Mouse (Mus musculus): ENCODE measurements around the gene Usp34.
"Not testable (repeated sequence)": the region's sequence is repeated elsewhere in the genome, so short reads cannot be mapped to it uniquely, and the experiment has no call there.

The Usp34 gene

DNA sequence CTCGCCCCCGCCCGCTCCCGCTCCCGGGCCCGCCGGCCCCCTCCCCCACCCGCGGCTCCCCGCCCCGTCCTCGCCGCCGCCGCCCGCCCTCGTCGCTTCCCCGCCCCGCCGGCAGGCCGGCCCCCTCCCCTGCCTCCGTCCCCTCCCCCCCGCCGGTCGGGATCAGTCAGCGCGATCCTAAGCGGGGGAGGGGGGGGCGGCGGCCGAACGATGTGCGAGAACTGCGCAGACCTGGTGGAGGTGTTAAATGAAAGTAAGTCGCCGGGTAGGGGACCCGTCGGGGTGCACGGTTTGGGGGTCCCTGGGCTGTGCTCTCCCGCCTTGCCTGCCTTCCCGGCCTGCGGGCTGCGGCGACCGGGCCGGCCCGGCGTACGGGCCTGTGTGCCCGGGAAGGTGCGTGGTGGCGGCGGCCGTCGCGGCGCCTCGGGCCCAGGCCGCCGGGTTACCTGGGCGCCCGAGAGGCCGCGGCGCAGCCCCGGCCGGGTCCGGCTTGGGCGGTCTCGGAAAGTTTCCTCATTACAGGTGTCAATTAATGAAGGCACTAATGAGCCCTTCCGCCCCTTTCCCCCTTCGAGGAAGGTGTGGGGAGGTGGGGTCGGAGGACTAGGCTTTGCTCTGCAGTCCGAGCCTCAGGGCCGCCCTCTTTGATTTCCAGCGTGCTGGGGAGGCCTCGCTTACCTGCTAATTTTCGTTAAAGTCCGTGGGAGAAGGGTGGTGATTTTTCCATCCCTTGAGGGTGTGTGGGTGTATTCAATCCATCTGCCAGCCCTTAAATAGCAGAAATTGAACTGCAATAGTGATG, at the start of gene Usp34:
Gene Usp34, plus strand, starts transcription at position 132 of the 802 bp plus-strand sequence.
- DNase-seq = peak; percentile 40

DNA sequence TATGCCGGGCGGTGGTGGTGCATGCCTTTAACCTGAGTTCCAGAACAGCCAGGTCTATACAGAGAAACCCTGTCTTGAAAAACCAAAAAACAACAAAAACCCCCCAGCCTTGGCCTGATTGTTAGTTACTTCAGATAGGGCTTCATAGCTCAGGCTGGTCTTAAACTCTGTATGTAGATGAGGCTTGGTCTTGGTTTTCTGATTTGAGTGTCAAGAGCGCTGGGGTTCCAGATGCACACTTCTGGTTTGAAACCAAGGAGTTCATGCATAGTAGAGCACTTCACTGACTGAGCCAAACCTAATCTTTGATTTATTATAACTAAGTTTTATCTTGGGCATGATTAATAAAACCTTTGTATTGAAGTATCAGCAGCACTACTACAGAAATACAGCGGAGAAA, 47.6 kb upstream of the Usp34 start:
- no peak for DNase-seq

DNA sequence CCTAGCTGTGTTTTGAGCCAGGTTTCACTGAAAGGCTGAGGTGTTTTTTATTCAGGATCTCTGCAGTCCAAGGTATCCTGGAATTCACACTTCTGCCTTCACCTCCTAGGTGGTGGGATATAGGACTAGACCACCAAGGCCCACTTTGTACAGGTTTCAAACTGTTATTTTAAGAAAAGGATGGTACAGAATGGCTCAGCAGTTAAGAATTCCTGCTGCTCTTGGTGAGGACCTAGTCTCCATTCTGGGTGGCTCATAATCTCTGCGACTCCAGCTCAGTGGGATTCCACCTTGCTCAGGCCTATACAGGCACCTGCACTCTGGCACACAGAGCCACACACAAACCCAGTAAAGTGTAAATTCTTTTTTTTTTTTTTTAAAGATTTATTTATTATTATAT, 47.2 kb upstream of the Usp34 start:
- DNase-seq = no peak

GRCm38 (mm10) chr11:23260186-23260585, 46.5 kb upstream of the Usp34 start:
- DNase-seq = no peak

DNA sequence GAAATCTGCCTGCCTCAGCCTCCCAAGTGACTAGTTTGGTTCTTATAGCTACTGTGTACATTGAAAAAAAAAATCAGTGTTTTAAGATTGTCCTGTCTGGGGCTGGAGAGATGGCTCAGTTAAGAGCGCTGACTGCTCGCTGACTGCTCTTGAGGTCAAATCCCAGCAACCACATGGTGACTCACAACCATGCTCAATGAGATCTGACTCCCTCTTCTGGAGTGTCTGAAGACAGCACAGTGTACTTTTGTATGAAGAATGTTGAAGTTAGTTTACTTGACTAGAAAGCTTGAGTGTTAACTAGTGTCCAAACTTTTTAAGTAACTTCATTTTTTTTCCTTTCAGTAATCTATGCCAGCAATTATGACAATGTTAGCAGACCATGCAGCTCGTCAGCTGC, 45.2 kb upstream of the Usp34 start:
- no peak for DNase-seq

DNA sequence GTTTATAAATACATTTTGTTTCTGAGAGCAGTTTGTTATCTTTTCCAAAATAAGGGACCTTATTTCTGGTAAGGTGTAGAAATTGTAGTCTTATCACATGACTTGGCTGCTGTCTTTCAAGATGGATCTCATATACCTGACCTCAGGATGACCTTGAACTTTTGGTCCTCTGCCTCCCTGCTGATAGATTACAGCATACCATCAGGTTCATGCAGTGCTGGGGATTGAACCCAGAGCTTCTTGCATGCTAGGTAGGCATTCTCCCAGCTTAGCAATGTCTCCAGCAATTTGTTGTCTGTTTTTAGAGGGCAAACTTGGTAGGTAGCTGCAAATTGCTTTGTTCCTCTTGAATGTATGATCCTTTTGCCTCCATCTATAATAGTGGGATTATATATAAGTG, 41.7 kb upstream of the Usp34 start:
- no peak for DNase-seq

DNA sequence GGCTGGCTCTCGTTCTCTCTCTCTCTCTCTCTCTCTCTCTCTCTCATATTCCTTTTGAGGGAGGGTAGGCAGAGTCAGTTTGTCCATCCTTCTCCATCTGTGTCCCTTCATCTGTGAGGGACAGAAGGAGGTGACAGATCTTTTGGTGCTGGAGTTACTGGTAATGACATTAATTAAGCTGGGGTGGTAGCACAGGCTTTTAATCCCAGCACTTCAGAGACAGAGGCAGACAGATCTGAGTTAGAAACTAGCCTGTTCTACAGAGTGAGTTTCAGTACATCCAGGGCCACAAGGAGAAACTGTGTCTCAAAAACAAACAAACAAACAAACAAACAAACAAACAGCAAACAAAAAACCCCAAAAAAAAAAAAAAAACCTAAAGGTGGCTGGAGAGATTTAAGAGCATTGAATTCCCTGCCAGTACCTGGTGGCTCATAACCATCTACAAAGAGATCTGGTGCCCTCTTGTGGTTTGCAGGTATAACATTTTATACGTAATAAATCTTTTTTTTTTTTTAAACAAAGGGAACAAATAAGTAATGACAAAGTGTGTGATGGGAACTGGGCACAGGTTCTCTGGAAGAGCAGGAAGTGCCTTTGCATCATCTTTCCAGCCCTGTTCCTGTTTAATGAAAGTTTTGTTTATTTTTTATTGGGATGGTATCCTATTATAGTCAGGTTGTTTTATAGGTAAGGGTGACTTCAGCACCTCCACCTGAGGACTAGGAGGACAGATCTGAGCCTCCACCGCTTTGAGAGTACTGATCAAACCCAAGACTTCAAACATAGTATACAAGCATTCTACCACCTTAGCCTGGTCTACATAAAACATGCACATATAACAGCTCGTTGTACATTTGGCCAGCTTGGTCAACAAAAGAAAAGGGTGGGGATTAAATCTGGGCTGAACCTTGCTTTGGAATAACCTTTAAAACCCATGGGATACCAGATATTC, 34.6 kb upstream of the Usp34 start:
- DNase-seq = no peak

DNA sequence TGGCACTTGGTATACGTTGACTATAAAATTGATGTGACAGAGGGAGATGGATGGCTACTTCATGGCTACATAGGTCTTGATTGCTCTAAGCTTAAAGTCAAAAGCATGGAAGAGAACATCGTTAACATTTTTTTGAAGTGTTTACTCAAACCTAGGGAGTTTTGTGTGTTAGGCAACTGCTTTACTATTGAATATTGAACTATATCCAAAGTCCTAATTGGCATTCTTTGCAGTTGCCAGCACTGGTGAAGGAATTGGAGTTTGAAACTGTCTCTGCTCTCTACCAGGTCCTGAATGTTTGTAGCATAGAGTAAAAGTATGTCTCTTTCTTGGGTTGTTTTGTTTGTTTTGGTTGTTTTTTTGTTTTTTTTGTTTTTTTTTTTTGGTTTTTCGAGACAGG, 30.9 kb upstream of the Usp34 start:
- no peak for DNase-seq

GRCm38 (mm10) chr11:23284469-23284868, 22.2 kb upstream of the Usp34 start:
- no peak for DNase-seq

- DNase-seq = not testable (repeated sequence)
These were observed 17.8 kb upstream of the Usp34 start for GRCm38 (mm10) chr11:23288866-23289265.

GRCm38 (mm10) chr11:23297379-23297778, 9.3 kb upstream of the Usp34 start:
- no peak for DNase-seq

- no peak for DNase-seq
These were observed 8.4 kb upstream of the Usp34 start for GRCm38 (mm10) chr11:23298301-23298700.

GRCm38 (mm10) chr11:23299910-23300309, 6.8 kb upstream of the Usp34 start:
- DNase-seq = no peak

DNA sequence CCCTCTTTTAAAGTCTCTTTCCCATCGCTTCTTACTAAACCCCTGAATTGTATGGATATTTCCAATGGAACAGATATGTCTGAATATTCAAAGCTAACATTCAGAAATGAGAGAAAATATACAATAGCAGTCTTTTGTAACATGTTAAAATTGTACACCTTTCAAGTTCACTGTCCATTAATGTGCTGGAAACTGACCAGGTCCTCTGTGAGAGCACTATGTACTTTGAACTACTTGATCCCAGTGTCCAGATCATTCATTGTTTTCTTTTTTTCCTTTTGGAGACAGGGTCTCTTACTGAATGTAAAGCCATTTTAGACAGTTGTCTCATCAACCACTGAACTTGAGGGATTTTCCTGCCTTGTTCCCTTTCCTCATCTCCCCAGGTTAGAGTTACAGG, 3.6 kb upstream of the Usp34 start:
- no peak for DNase-seq

DNA sequence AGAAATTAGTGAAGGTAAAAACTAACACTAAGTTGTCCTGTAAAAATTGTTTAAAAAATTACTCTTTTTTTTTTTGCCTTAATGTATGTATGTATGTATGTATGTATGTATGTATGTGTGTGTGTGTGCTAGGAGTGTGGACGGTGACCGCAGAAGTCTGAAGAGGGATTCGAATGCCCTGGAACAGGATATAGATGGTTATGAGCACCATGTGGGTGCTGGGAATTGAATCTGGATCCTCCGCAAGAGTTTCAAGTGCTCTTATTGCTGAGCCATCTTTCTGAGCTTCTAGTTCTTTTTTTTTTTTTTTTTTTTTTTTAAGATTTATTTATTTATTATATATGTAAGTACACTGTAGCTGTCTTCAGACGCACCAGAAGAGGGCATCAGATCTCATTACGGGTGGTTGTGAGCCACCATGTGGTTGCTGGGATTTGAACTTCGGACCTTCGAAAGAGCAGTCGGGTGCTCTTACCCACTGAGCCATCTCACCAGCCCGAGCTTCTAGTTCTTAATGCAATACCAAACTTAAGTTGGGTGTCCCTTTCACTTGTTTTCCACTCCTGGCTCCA, 1.5 kb upstream of the Usp34 start:
- not testable (repeated sequence) for DNase-seq

GRCm38 (mm10) chr11:23305673-23306608, 754 bp upstream of the Usp34 start:
- peak; percentile 96 for DNase-seq

GRCm38 (mm10) chr11:23307566-23307920, 848 bp downstream of the Usp34 start:
- DNase-seq = no peak

GRCm38 (mm10) chr11:23313496-23313895, 6.8 kb downstream of the Usp34 start:
- no peak for DNase-seq

DNA sequence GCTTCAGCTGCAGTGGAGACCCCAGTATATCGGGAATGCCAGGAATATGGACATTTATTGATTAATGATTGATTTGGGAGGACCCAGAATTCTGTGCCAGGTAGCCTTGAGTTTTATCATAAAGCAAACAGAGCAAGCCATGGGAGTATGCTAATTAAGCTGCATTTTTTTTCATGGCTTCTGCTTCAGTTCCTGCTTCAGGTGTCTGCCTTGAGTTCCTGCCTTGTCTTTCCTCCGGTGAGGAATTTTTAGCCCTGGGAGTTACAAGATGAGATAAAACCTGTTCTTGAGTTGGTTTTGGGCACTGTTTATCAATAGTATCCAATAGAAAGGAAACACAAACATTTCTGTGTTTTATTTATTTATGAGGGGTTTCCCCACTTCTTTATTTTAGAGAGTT, 22.7 kb downstream of the Usp34 start:
- no peak for DNase-seq

GRCm38 (mm10) chr11:23332136-23332535, 25.4 kb downstream of the Usp34 start:
- DNase-seq = no peak

DNA sequence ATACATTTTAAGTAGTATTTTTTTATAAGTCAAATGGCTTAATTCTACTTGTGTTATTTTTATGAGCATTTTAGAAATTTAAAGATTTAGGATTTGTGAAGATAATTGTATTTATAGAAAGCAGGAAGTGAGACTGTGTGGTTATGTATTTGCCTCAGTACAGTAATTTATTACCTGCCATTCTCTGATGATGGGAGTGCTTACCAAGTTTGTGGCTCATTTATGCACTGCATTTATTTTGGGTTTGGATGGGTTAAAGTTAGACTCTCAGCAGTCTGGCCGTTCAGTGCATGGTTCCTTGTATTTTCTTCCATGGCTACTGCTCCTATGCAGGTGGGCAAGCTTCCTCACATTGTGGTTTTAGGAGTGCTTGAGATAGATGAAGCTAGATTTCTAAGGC, 28.5 kb downstream of the Usp34 start:
- no peak for DNase-seq

- DNase-seq = not testable (repeated sequence)
These were observed 50.5 kb downstream of the Usp34 start for GRCm38 (mm10) chr11:23357226-23357625.
